ENCODE assay signal across 12 mouse cellular contexts in genomic region chr7:113855396-113855795, GRCm38 (mm10).
DNase-seq lines count a peak whose midpoint lies in the region; ATAC-seq lines count a peak whose summit lies in the region.
"Had no signal": no experiment of that assay in that cellular context is flagged by ENCODE, and none has a peak within 500 bp of the region (broad histone marks: within the 10 kb centered on the region; RNA-seq: fewer than 3 reads in every experiment).

No protein-coding gene starts in this region.

- DNase-seq in gastrocnemius, postnatal 25 days: peak; percentile 41
- DNase-seq in gastrocnemius, postnatal 10 days: no peak
- DNase-seq in 3134 (ENCODE audit: extremely low read depth, insufficient read length, low spot score): peak; percentile 19
- no peak for DNase-seq in urinary bladder, postnatal 14 days (ENCODE audit: low spot score)
- no peak for DNase-seq in left cerebral cortex, adult 11 months (ENCODE audit: low spot score)
- DNase-seq: adrenal gland, postnatal 10 days; cerebellum, adult 9-10 months; kidney, postnatal 10 days had no signal

- peak; percentile 66 for ATAC-seq in common myeloid progenitor, adult 5-6 weeks (replicated peaks; ENCODE audit: low read depth, poor library complexity, severe bottlenecking)
- peak; percentile 42; the same call in 1 of the 2 replicates for ATAC-seq in megakaryocyte-erythroid progenitor cell, adult 5-6 weeks (replicated peaks; ENCODE audit: low FRiP score, low TSS enrichment, poor library complexity, severe bottlenecking)
- ATAC-seq in activated CD4-positive, CD25-positive, alpha-beta regulatory T cell, adult 4 months: no peak
- ATAC-seq: intestine, embryonic 15.5 days had no signal

Comparison
In these comparisons a context has a peak if more than half of its experiments do, and no peak if none do; other contexts are left out.
1. DNase-seq: peak in gastrocnemius, postnatal 25 days (single experiment) and 3134 (single experiment); none in gastrocnemius, postnatal 10 days (single experiment), urinary bladder, postnatal 14 days (single experiment) and left cerebral cortex, adult 11 months (single experiment).